Mouse (Mus musculus): ENCODE measurements around the gene Gm7075. TPM values are rescaled to one million over a fixed set of nuclear protein-coding genes. Genes with fewer than 3 reads are reported as not detected.
"Not testable (repeated sequence)": the region's sequence is repeated elsewhere in the genome, so short reads cannot be mapped to it uniquely, and the experiment has no call there.

Gm7075 gene
- polyA plus RNA-seq, 1 experiment from 2014 or later, result not detected

DNA sequence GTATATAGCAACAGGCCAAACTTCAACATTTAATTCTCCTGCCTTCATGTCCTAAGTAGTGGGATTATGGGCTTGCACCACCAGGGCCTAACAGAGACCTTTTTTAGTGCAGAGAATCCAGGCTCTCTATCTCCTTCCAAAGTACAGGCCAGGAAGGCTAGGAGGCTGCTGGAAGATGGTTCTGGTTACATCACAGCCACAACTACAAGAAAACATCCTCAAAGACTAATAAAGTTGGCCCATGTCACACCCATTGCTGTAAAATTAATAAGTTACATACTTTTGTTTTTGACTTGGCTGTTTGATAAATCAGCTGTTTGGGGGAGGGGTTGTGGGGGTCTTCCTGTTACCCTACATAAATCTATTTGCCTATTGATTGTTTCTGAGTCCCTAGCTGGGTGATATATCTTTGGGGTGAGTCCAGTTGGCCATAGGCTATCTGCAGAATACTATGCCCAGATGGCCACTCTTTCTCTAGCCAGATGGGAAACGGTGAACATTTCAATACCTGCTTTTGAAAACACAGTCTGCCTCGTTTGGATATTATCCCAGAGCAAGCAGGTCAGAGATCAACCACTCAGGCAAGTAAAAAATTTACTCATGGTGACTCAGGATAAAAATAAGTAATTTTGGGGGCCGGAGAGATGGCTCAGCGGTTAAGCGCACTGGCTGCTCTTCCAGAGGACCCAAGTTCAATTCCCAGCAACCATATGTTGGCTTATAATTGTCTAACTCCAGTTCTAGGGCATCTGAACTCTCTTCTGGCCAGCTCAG is 18.7 kb downstream of the Gm7075 start:
- Histone ChIP-seq H3K27ac (ENCODE audit: low read length) (no peak overlapping the region), H3K4me3 (ENCODE audit: low read length) (no peak overlapping the region), H3K27me3 (ENCODE audit: control insufficient read depth, insufficient read depth, low read length) (no peaks in the 10 kb centered on the region), H3K4me2 (ENCODE audit: low read depth, low read length) (no peak overlapping the region), H3K9ac (ENCODE audit: low read length) (no peak overlapping the region), H3K4me1 (ENCODE audit: control insufficient read depth, insufficient read depth, low read length) (no peaks in the 10 kb centered on the region), H3K36me3 (ENCODE audit: control insufficient read depth, insufficient read depth) (peaks cover 2% of the 10 kb centered on the region; the same call in 1 of the 2 replicates), H3K9me3 (replicated peaks; ENCODE audit: control insufficient read depth, low read length) (no peaks in the 10 kb centered on the region)
- no peak for ATAC-seq (replicated peaks; ENCODE audit: extremely low read depth, insufficient read depth, low FRiP score)
- 84% methylated on average over 5 of the region's 5 CpGs for WGBS

DNA sequence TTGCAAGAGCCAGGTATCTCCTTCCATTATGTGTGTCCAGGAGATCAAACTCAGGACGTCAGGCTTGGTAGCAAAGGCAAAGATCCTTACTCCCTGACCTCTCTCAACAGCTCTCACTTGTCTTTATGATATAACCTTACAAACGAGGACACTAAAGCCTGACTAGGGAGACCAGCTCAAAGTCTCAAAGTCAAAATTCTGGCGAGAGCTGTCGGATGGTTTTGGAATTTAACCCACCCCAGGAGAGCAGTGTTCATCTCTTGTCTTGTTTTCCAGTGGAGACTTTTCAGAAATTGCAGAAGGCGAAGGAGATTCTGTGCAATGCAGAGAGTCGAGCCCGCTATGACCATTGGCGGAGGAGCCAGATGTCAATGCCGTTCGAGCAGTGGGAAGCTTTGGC is 24.6 kb downstream of the Gm7075 start:
- ATAC-seq (replicated peaks; ENCODE audit: extremely low read depth, insufficient read depth, low FRiP score), result no peak
- Histone ChIP-seq H3K9ac (ENCODE audit: low read length) (no peak overlapping the region), H3K27me3 (ENCODE audit: control insufficient read depth, insufficient read depth, low read length) (no peaks in the 10 kb centered on the region), H3K36me3 (ENCODE audit: control insufficient read depth, insufficient read depth) (peaks cover 4% of the 10 kb centered on the region; the same call in 1 of the 2 replicates), H3K9me3 (replicated peaks; ENCODE audit: control insufficient read depth, low read length) (no peaks in the 10 kb centered on the region), H3K4me3 (ENCODE audit: low read length) (no peak overlapping the region), H3K4me2 (ENCODE audit: low read depth, low read length) (no peak overlapping the region), H3K27ac (ENCODE audit: low read length) (no peak overlapping the region), H3K4me1 (ENCODE audit: control insufficient read depth, insufficient read depth, low read length) (no peaks in the 10 kb centered on the region)
- 89% methylated on average over 10 of the region's 10 CpGs for WGBS

GRCm38 (mm10) chr10:63388948-63389347 is 32.6 kb downstream of the Gm7075 start:
- H3K4me2 ChIP-seq (ENCODE audit: low read depth, low read length), result no peak overlapping the region
- H3K9ac ChIP-seq (ENCODE audit: low read length), result no peak overlapping the region
- ATAC-seq (replicated peaks; ENCODE audit: extremely low read depth, insufficient read depth, low FRiP score), result no peak

DNA sequence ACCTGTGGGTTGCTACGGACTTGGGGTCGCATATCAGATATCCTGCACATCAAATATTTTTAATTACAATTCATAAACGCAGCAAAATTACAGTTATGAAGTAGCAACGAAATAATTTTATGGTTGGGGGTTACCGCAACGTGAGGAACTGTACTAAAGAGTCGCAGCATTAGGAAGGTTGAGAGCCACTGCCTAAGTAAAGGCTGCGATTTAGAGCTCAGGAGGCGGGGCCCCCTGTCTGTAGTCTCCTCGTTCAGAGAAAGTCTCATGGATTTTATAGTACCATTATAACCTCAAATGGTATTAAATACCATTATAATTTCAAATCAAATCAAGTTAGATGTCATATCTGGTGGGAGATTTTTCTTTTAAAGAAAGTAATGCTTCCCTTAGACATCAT is 34.6 kb downstream of the Gm7075 start:
- H3K9me3 ChIP-seq (replicated peaks; ENCODE audit: control insufficient read depth, low read length), result no peaks in the 10 kb centered on the region
- WGBS, result 1% methylated on average over 10 of the region's 10 CpGs
- H3K9ac ChIP-seq (ENCODE audit: low read length), result peak overlapping the region; percentile 78
- peak overlapping the region; percentile 78 for H3K4me3 ChIP-seq (ENCODE audit: low read length)
- peak overlapping the region; percentile 86 for H3K27ac ChIP-seq (ENCODE audit: low read length)
- no peaks in the 10 kb centered on the region for H3K27me3 ChIP-seq (ENCODE audit: control insufficient read depth, insufficient read depth, low read length)
- no peaks in the 10 kb centered on the region for H3K36me3 ChIP-seq (ENCODE audit: control insufficient read depth, insufficient read depth)
- peak overlapping the region; percentile 92 for H3K4me2 ChIP-seq (ENCODE audit: low read depth, low read length)
- H3K4me1 ChIP-seq (ENCODE audit: control insufficient read depth, insufficient read depth, low read length), result peaks cover under 1% of the 10 kb centered on the region
- ATAC-seq (replicated peaks; ENCODE audit: extremely low read depth, insufficient read depth, low FRiP score), result no peak

More at GRCm38 (mm10) chr10:63388948-63389347, 32.6 kb downstream of the Gm7075 start:
- H3K36me3 ChIP-seq (ENCODE audit: control insufficient read depth, insufficient read depth), result no peaks in the 10 kb centered on the region
- H3K4me1 ChIP-seq (ENCODE audit: control insufficient read depth, insufficient read depth, low read length), result no peaks in the 10 kb centered on the region
- no peak overlapping the region for H3K4me3 ChIP-seq (ENCODE audit: low read length)
- WGBS, result 59% methylated on average over 4 of the region's 4 CpGs
- H3K9me3 ChIP-seq (replicated peaks; ENCODE audit: control insufficient read depth, low read length), result no peaks in the 10 kb centered on the region
- H3K27me3 ChIP-seq (ENCODE audit: control insufficient read depth, insufficient read depth, low read length), result no peaks in the 10 kb centered on the region
- no peak overlapping the region for H3K27ac ChIP-seq (ENCODE audit: low read length)

DNA sequence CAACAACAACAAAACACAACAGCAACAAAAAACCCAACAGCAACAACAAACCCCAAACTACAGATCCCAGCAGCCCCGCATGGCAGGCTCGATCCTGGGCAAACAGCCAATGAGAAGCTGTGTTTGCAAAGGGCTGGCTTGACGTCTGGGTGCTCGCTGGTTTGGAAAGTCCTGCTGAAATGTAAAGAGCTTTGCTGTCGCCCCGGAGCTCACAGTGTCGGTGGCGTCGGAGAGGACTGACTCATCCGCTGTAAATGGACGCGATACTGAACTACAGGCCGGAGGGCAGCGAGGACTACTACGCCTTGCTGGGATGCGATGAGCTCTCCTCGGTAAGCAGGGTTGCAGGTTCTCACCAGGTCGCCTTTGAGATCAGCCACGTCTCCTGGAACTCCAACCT is 35.1 kb downstream of the Gm7075 start:
- peak; percentile 61 for ATAC-seq (replicated peaks; ENCODE audit: extremely low read depth, insufficient read depth, low FRiP score)
- H3K4me2 ChIP-seq (ENCODE audit: low read depth, low read length), result peak overlapping the region; percentile 92
- WGBS, result under 1% methylated on average over 19 of the region's 19 CpGs
- no peaks in the 10 kb centered on the region for H3K9me3 ChIP-seq (replicated peaks; ENCODE audit: control insufficient read depth, low read length)
- peak overlapping the region; percentile 86 for H3K27ac ChIP-seq (ENCODE audit: low read length)
- H3K4me3 ChIP-seq (ENCODE audit: low read length), result peak overlapping the region; percentile 78
- peaks cover 6% of the 10 kb centered on the region for H3K4me1 ChIP-seq (ENCODE audit: control insufficient read depth, insufficient read depth, low read length)
- H3K36me3 ChIP-seq (ENCODE audit: control insufficient read depth, insufficient read depth), result no peaks in the 10 kb centered on the region
- no peaks in the 10 kb centered on the region for H3K27me3 ChIP-seq (ENCODE audit: control insufficient read depth, insufficient read depth, low read length)
- H3K9ac ChIP-seq (ENCODE audit: low read length), result peak overlapping the region; percentile 78

DNA sequence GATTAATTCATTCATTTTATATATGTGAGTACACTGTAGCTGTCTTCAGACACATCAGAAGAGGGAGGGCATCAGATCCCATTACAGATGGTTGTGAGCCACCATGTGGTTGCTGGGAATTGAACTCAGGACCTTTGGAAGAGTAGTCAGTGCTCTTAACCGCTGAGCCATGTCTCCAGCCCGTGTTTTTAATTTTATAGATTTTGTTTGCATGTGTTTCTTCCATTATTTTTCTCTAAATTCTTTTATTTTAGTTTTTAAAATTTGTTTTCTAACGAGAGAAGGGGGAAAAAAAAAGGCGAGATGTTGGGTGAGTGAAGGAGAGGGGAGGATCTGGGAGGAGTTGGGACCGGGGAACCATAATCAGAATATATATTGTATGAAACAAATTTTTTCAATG is 35.7 kb downstream of the Gm7075 start:
- peak overlapping the region; percentile 7; the same call in 1 of the 2 replicates for H3K27ac ChIP-seq (ENCODE audit: low read length)
- not testable (repeated sequence) for H3K27me3 ChIP-seq (ENCODE audit: control insufficient read depth, insufficient read depth, low read length); H3K9me3 ChIP-seq (replicated peaks; ENCODE audit: control insufficient read depth, low read length); ATAC-seq (replicated peaks; ENCODE audit: extremely low read depth, insufficient read depth, low FRiP score); H3K4me1 ChIP-seq (ENCODE audit: control insufficient read depth, insufficient read depth, low read length); H3K36me3 ChIP-seq (ENCODE audit: control insufficient read depth, insufficient read depth)
- peak overlapping the region; percentile 92 for H3K4me2 ChIP-seq (ENCODE audit: low read depth, low read length)
- peak overlapping the region; percentile 78 for H3K4me3 ChIP-seq (ENCODE audit: low read length)
- H3K9ac ChIP-seq (ENCODE audit: low read length), result peak overlapping the region; percentile 78
- 24% methylated on average over 5 of the region's 5 CpGs for WGBS

DNA sequence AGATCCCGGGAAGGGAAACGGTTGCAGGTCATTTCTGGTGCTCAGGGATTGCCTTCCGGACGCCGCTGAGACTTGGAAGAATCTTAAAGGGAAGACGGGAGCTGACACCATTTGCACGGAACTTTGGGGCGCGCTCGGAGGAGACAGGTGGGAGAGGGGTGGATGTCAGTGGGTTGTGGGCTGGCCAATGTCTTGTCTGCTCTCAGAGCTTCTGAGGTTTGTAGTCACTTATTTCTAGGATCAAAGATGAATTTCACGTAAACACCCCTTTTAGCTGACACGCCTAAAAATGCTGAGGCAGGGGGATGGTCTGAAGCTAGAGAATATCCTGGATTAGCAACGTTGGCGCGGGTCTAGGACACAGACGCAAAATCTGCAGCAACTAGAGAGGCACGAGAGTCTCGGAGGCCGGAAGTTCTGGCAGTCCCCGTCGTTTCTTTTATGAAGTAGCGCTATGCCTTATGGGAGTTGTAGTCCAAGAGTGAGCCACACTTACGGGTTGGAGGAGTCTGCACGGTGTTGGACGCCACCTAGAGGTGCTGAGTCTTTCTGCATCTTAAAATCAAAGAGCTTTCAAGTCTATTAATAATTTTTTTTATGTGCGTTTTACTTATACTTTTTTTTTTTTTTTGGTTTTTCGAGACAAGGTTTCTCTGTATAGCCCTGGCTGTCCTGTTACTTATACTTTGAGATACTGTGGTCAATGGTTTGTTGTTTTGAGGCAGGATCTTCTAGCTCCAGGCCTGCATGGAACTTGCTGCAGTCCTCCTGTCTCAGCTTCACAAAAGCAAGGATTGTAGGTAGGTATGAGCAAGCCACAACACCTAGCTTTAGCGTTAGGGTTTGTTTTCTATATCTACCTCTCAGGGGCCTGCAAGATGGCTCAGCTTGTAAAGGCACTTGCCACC is 39.0 kb downstream of the Gm7075 start, which contains the start of gene Dnajc12:
TSS of gene Dnajc12 (plus strand) at position 72 of the 908 bp plus-strand sequence.
- H3K4me2 ChIP-seq (ENCODE audit: low read depth, low read length), result peak within 1 kb of the TSS; percentile 82
- no peaks in the 10 kb centered on the region for H3K36me3 ChIP-seq (ENCODE audit: control insufficient read depth, insufficient read depth)
- peak within 1 kb of the TSS; percentile 64 for H3K4me3 ChIP-seq (ENCODE audit: low read length)
- peak within 1 kb of the TSS; percentile 59; the same call in 1 of the 2 replicates for H3K27ac ChIP-seq (ENCODE audit: low read length)
- no peaks in the 10 kb centered on the region for H3K9me3 ChIP-seq (replicated peaks; ENCODE audit: control insufficient read depth, low read length)
- peak; percentile 91 for ATAC-seq (replicated peaks; ENCODE audit: extremely low read depth, insufficient read depth, low FRiP score)
- H3K4me1 ChIP-seq (ENCODE audit: control insufficient read depth, insufficient read depth, low read length), result peaks cover 6% of the 10 kb centered on the region
- H3K9ac ChIP-seq (ENCODE audit: low read length), result peak within 1 kb of the TSS; percentile 79
- under 1% methylated on average over 28 of the region's 28 CpGs for WGBS
- no peaks in the 10 kb centered on the region for H3K27me3 ChIP-seq (ENCODE audit: control insufficient read depth, insufficient read depth, low read length)

- H3K36me3 ChIP-seq (ENCODE audit: control insufficient read depth, insufficient read depth), result no peaks in the 10 kb centered on the region
- no peaks in the 10 kb centered on the region for H3K27me3 ChIP-seq (ENCODE audit: control insufficient read depth, insufficient read depth, low read length)
- peak within 1 kb of the TSS; percentile 59; the same call in 1 of the 2 replicates for H3K27ac ChIP-seq (ENCODE audit: low read length)
- peak within 1 kb of the TSS; percentile 79 for H3K9ac ChIP-seq (ENCODE audit: low read length)
- no peaks in the 10 kb centered on the region for H3K9me3 ChIP-seq (replicated peaks; ENCODE audit: control insufficient read depth, low read length)
- H3K4me3 ChIP-seq (ENCODE audit: low read length), result peak within 1 kb of the TSS; percentile 64
- H3K4me1 ChIP-seq (ENCODE audit: control insufficient read depth, insufficient read depth, low read length), result peaks cover 6% of the 10 kb centered on the region
- no peak for ATAC-seq (replicated peaks; ENCODE audit: extremely low read depth, insufficient read depth, low FRiP score)
- 6% methylated on average over 24 of the region's 24 CpGs for WGBS
- H3K4me2 ChIP-seq (ENCODE audit: low read depth, low read length), result peak within 1 kb of the TSS; percentile 82
These were observed 39.9 kb downstream of the Gm7075 start, which contains the start of gene Sirt1 for GRCm38 (mm10) chr10:63381498-63382280. TSS of gene Sirt1 (minus strand) at chr10:63381704.

Measured in heart, embryonic 16.5 days (tissue).